ENCODE assay signal across 7 mouse cellular contexts in genomic region chr9:121247956-121248775, GRCm38 (mm10). TPM values are rescaled to one million over a fixed set of nuclear protein-coding genes. Genes with fewer than 3 reads are reported as not detected.
DNase-seq lines count a peak whose midpoint lies in the region; ATAC-seq lines count a peak whose summit lies in the region.

No protein-coding gene starts in this region.

- no peak overlapping the region for H3K9ac ChIP-seq in midbrain, embryonic 15.5 days

- 68% methylated on average over 12 of the region's 12 CpGs for WGBS in midbrain, embryonic 15.5 days

- no peak overlapping the region for H3K27ac ChIP-seq in midbrain, embryonic 15.5 days

- no peaks in the 10 kb centered on the region for H3K27me3 ChIP-seq in midbrain, embryonic 15.5 days (replicated peaks)

- DNase-seq in cerebellum, adult 9-11 months: peak; percentile 68
- DNase-seq in frontal cortex, postnatal 25 days (ENCODE audit: low spot score in 2 of 2): peak; percentile 83 to 84
- peak; percentile 91 for DNase-seq in induced T-regulatory cell, adult 2 months (ENCODE audit: low read depth)
- DNase-seq in left cerebral cortex, postnatal 25 days (ENCODE audit: low spot score in 2 of 2): peak; percentile 83 to 87
- peak; percentile 63 to 74 for DNase-seq in spleen, postnatal 36 days (ENCODE audit: low spot score in 2 of 2)

- no peaks in the 10 kb centered on the region for H3K4me1 ChIP-seq in midbrain, embryonic 15.5 days

- H3K4me2 ChIP-seq in midbrain, embryonic 15.5 days: no peak overlapping the region

- peak; percentile 52 for ATAC-seq in activated CD4-positive, CD25-positive, alpha-beta regulatory T cell, adult 4 months
- ATAC-seq in midbrain, embryonic 15.5 days (replicated peaks): peak; percentile 56; the same call in 1 of the 2 replicates

- intact Hi-C loops in left cerebral cortex, postnatal 25 days (cut with DNase I): loop anchor here (1.0 to 5.0 kb wide), 3 partner anchors 126 to 359 kb away; no protein-coding TSS in a partner anchor

- H3K4me3 ChIP-seq in midbrain, embryonic 15.5 days: no peak overlapping the region

- no peaks in the 10 kb centered on the region for H3K9me3 ChIP-seq in midbrain, embryonic 15.5 days

- H3K36me3 ChIP-seq in midbrain, embryonic 15.5 days (replicated peaks): no peaks in the 10 kb centered on the region

RNA-seq across cellular contexts. Expression of gene Ulk4, which starts 28.8 kb away (rescaled TPM):
- polyA plus RNA-seq in activated CD4-positive, CD25-positive, alpha-beta regulatory T cell, adult 4 months (2017; shearing (Covaris generic)): 1 to 10 TPM in 1 of 2 experiments, under 1 TPM in 1; 0.25 to 2.8 TPM
- total RNA-seq in left cerebral cortex, postnatal 25 days (2021): 1 to 10 TPM; 7.4 to 9.1 TPM
- polyA plus RNA-seq in midbrain, embryonic 15.5 days (2015; fragmentation: Nextera tagmentation; extraction: Ambion mirVana): 84.7 and 92.9 TPM in 2 replicates

RNA-seq across cellular contexts. Expression of gene Trak1, which starts 49.1 kb away (rescaled TPM):
- 10 to 100 TPM in 1 of 2 experiments, 1 to 10 TPM in 1; 9.4 to 11.2 TPM for polyA plus RNA-seq in activated CD4-positive, CD25-positive, alpha-beta regulatory T cell, adult 4 months (2017; shearing (Covaris generic))
- 100 to 1,000 TPM; 240 to 249 TPM for total RNA-seq in left cerebral cortex, postnatal 25 days (2021)
- 60.7 and 61.2 TPM in 2 replicates for polyA plus RNA-seq in midbrain, embryonic 15.5 days (2015; fragmentation: Nextera tagmentation; extraction: Ambion mirVana)

Comparison
In these comparisons a context has a peak if more than half of its experiments do, and no peak if none do; other contexts are left out.
1. RNA of gene Ulk4, which starts 28.8 kb away (polyA plus RNA-seq): 84.7 to 92.9 TPM in midbrain, embryonic 15.5 days; 0.25 to 2.8 TPM in activated CD4-positive, CD25-positive, alpha-beta regulatory T cell, adult 4 months; every median in the first group is over 10 times any median in the second.
2. Peak in every context shown above with its lines, with median percentiles within 50 percentile points of each other: DNase-seq.